Mouse (Mus musculus): Measurements from ENCODE around the gene Ndufs7. TPM values are rescaled to one million over a fixed set of nuclear protein-coding genes. Genes with fewer than 3 reads are reported as not detected.

The Ndufs7 gene
- 242 and 245 TPM in 2 replicates for polyA plus RNA-seq (2014; fragmentation: Nextera tagmentation; extraction: Ambion mirVana)

DNA sequence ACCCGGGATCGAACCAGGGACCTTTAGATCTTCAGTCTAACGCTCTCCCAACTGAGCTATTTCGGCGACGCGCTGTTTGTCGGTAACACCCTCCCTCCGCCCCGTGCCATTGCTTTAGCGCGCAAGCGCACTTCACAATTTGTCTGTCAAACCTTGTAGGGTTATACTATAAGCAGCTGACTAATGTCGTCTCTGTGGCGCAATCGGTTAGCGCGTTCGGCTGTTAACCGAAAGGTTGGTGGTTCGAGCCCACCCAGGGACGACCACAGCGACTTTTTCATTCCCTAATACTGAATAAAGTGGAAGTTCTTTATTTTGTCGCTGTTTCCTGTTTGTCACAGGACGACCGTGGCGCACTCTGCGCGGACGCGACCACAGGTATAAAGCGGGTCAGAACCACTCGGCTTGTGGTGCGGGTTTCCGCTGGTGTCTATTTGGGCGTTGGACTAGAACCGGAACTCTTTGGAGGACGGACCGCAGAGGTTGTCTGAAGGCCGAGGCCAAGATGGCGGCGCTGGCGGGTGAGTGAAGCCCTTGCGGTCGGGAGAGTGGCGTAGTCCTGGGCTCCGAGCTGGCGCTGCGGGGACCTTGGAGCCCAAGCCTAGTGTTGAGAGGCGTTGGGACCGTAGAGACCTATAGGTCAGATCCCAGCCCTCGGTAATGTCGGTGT is at the start of gene Ndufs7:
Ndufs7 (plus strand) TSS at position 151 of the 670 bp plus-strand sequence.
- under 1% methylated on average over 53 of the region's 53 CpGs for WGBS
- peak within 1 kb of the TSS; percentile 74 for H3K4me2 ChIP-seq (replicated peaks; ENCODE audit: low read depth, low read length)
- ATAC-seq (ENCODE audit: low FRiP score), result peak; percentile 87

DNA sequence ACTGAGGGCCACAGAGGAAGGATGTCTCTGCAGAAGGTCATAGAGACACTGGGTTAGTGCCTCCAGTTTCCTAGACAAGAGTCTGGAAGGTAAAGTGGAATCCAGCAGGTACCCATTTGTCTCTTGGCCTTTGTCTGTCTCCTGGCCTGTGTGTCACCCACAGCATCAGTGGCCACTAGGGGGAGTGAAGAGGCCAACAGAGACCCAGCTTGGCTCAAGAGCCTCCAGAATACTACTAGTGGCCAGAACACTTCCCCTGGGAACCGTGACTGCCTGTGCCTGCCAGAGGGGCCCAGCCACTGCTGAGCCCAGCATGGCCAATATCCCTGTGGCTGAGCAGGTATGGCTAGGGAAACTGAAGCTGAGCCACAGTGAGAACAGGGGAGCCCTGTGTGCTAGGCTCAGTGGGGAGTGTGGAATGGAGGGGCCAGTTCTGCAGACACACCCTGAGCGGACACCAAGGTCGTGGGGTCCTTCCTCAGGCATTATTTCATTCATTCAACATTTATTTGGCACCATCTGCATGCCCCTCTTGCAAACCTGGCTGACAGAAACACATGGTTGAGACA is 49.4 kb upstream of the Ndufs7 start:
- no peak overlapping the region for H3K4me3 ChIP-seq (ENCODE audit: low read depth, low read length)
- no peaks in the 10 kb centered on the region for H3K36me3 ChIP-seq (ENCODE audit: control insufficient read depth, insufficient read depth, low read length)
- H3K4me2 ChIP-seq (replicated peaks; ENCODE audit: low read depth, low read length), result no peak overlapping the region
- no peaks in the 10 kb centered on the region for H3K27me3 ChIP-seq (ENCODE audit: control insufficient read depth, insufficient read depth, low read length)
- H3K9me3 ChIP-seq (ENCODE audit: control insufficient read depth, low read length), result no peaks in the 10 kb centered on the region
- WGBS, result 59% methylated on average over 3 of the region's 3 CpGs
- ATAC-seq (ENCODE audit: low FRiP score) (peak; percentile 71), DNase-seq (ENCODE audit: low spot score) (peak; percentile 92)
- H3K27ac ChIP-seq (ENCODE audit: low read depth, low read length), result no peak overlapping the region
- H3K9ac ChIP-seq (ENCODE audit: low read depth, low read length), result no peak overlapping the region
- peaks cover 8% of the 10 kb centered on the region; the same call in 1 of the 2 replicates for H3K4me1 ChIP-seq (replicated peaks; ENCODE audit: control insufficient read depth, insufficient read depth, low read length)

More for the DNA sequence above, at the start of gene Ndufs7:
- no peaks in the 10 kb centered on the region for H3K36me3 ChIP-seq (ENCODE audit: control insufficient read depth, insufficient read depth, low read length)
- peak within 1 kb of the TSS; percentile 81 for H3K9ac ChIP-seq (ENCODE audit: low read depth, low read length)
- no peaks in the 10 kb centered on the region for H3K9me3 ChIP-seq (ENCODE audit: control insufficient read depth, low read length)
- H3K27me3 ChIP-seq (ENCODE audit: control insufficient read depth, insufficient read depth, low read length), result no peaks in the 10 kb centered on the region
- H3K4me3 ChIP-seq (ENCODE audit: low read depth, low read length), result peak within 1 kb of the TSS; percentile 75
- peak within 1 kb of the TSS; percentile 70 for H3K27ac ChIP-seq (ENCODE audit: low read depth, low read length)
- peak; percentile 95 for DNase-seq (ENCODE audit: low spot score)
- H3K4me1 ChIP-seq (replicated peaks; ENCODE audit: control insufficient read depth, insufficient read depth, low read length), result peaks cover 3% of the 10 kb centered on the region; the same call in 1 of the 2 replicates

DNA sequence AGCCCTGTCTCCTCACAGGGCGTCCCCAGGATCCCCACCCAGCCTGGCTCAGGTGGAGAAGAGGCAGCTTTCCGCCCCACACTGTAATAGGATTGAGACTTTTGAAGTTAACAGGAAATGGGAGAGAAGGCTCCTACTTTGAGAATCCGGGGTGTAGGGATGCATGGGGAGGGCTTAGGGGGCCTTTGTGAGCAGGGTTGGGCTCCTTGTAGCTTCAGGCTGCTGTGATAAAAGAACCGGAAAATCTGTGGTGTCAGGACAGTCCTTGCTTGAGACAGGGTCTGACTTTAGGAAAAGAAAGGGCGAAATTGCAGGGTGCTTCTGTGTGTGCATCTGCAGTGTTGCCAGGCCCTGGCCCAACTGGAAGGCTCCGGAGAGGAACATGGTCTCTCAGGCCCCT is 48.4 kb upstream of the Ndufs7 start:
- no peak overlapping the region for H3K4me2 ChIP-seq (replicated peaks; ENCODE audit: low read depth, low read length)
- H3K27ac ChIP-seq (ENCODE audit: low read depth, low read length), result no peak overlapping the region
- ATAC-seq (ENCODE audit: low FRiP score), result no peak
- no peak for DNase-seq (ENCODE audit: low spot score)
- H3K36me3 ChIP-seq (ENCODE audit: control insufficient read depth, insufficient read depth, low read length), result no peaks in the 10 kb centered on the region
- no peak overlapping the region for H3K9ac ChIP-seq (ENCODE audit: low read depth, low read length)
- no peaks in the 10 kb centered on the region for H3K27me3 ChIP-seq (ENCODE audit: control insufficient read depth, insufficient read depth, low read length)
- H3K9me3 ChIP-seq (ENCODE audit: control insufficient read depth, low read length), result no peaks in the 10 kb centered on the region
- peaks cover 8% of the 10 kb centered on the region; the same call in 1 of the 2 replicates for H3K4me1 ChIP-seq (replicated peaks; ENCODE audit: control insufficient read depth, insufficient read depth, low read length)
- WGBS, result 72% methylated on average over 6 of the region's 6 CpGs
- no peak overlapping the region for H3K4me3 ChIP-seq (ENCODE audit: low read depth, low read length)

DNA sequence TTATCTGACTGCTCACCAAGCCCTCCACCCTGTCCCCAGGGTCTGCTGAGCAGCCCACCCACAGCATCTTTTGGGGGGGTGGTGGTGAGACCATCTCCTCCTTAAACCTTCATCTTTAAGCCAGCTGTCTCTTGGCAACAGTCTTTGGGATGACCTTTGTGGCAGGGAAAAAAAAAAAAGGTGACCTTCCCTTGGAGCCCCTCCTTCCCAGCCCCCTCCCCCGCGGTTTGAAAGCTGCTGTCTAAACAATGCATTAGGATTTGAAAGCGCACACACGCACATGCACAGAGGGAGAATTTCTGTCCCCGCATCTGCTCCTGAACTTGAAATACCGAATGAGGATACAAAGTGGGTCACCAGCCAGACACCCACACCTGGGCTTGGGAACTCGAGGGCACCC is 44.9 kb upstream of the Ndufs7 start:
- WGBS, result 15% methylated on average over 7 of the region's 7 CpGs
- peak; percentile 44 for DNase-seq (ENCODE audit: low spot score)
- Histone ChIP-seq H3K4me2 (replicated peaks; ENCODE audit: low read depth, low read length) (no peak overlapping the region), H3K9me3 (ENCODE audit: control insufficient read depth, low read length) (no peaks in the 10 kb centered on the region), H3K4me1 (replicated peaks; ENCODE audit: control insufficient read depth, insufficient read depth, low read length) (peaks cover 8% of the 10 kb centered on the region; the same call in 1 of the 2 replicates), H3K36me3 (ENCODE audit: control insufficient read depth, insufficient read depth, low read length) (no peaks in the 10 kb centered on the region), H3K27me3 (ENCODE audit: control insufficient read depth, insufficient read depth, low read length) (no peaks in the 10 kb centered on the region), H3K9ac (ENCODE audit: low read depth, low read length) (0 out of 2 replicates have a peak overlapping the region, but pooled peaks have one; percentile 0), H3K27ac (ENCODE audit: low read depth, low read length) (no peak overlapping the region), H3K4me3 (ENCODE audit: low read depth, low read length) (no peak overlapping the region)
- no peak for ATAC-seq (ENCODE audit: low FRiP score)

DNA sequence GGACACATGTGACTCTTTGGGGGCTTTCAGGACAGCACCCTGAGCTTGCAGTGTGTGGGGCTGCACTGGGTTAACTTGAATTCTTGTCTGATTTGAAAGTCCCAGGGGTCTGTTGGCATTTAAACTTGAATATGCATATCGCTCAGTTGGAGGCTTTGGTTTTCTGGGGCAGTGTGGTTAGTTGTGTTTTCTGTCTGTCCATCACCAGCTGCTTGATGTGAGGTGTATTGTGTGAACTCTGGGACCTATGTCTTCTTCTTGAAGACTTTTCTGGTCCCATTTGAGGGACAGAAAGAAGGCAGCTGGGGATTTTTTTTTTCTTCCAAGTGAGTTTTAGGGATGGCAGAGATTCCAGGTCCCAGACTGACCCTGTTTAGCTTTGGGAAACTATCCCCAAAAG is 41.7 kb upstream of the Ndufs7 start:
- ATAC-seq (ENCODE audit: low FRiP score) (no peak), DNase-seq (ENCODE audit: low spot score) (no peak)
- Histone ChIP-seq H3K27ac (ENCODE audit: low read depth, low read length) (peak overlapping the region; percentile 19; the same call in 1 of the 2 replicates), H3K9me3 (ENCODE audit: control insufficient read depth, low read length) (no peaks in the 10 kb centered on the region), H3K9ac (ENCODE audit: low read depth, low read length) (no peak overlapping the region), H3K4me3 (ENCODE audit: low read depth, low read length) (no peak overlapping the region), H3K4me1 (replicated peaks; ENCODE audit: control insufficient read depth, insufficient read depth, low read length) (peaks cover 11% of the 10 kb centered on the region; the same call in 1 of the 2 replicates), H3K27me3 (ENCODE audit: control insufficient read depth, insufficient read depth, low read length) (no peaks in the 10 kb centered on the region), H3K4me2 (replicated peaks; ENCODE audit: low read depth, low read length) (no peak overlapping the region), H3K36me3 (ENCODE audit: control insufficient read depth, insufficient read depth, low read length) (no peaks in the 10 kb centered on the region)
- WGBS, result 33% methylated on average over 1 of the region's 1 CpGs

DNA sequence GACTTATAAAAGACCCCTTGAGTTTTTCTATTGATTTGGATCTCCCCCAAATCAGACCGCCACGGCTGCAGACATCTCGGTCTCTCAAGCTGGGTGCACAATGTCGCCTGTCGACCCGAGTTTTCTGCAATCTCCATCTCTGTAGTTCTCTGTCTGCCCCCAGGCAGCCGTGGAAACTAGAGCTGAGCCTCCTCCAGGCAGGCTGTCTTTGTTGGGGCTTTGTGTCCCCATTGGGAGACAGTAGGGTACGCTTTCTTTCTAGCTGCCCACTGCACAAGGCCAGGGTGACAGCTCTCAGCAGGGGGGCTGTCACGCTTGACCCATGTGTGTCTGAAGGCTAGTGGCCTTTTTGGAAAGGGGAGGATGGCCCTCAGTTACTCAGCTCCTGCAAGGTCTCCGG is 41.2 kb upstream of the Ndufs7 start:
- Histone ChIP-seq H3K27me3 (ENCODE audit: control insufficient read depth, insufficient read depth, low read length) (no peaks in the 10 kb centered on the region), H3K4me3 (ENCODE audit: low read depth, low read length) (no peak overlapping the region), H3K4me2 (replicated peaks; ENCODE audit: low read depth, low read length) (no peak overlapping the region), H3K27ac (ENCODE audit: low read depth, low read length) (peak overlapping the region; percentile 18; the same call in 1 of the 2 replicates), H3K9me3 (ENCODE audit: control insufficient read depth, low read length) (no peaks in the 10 kb centered on the region), H3K4me1 (replicated peaks; ENCODE audit: control insufficient read depth, insufficient read depth, low read length) (peaks cover 11% of the 10 kb centered on the region; the same call in 1 of the 2 replicates), H3K36me3 (ENCODE audit: control insufficient read depth, insufficient read depth, low read length) (no peaks in the 10 kb centered on the region), H3K9ac (ENCODE audit: low read depth, low read length) (no peak overlapping the region)
- ATAC-seq (ENCODE audit: low FRiP score) (no peak), DNase-seq (ENCODE audit: low spot score) (no peak)
- 25% methylated on average over 10 of the region's 10 CpGs for WGBS

DNA sequence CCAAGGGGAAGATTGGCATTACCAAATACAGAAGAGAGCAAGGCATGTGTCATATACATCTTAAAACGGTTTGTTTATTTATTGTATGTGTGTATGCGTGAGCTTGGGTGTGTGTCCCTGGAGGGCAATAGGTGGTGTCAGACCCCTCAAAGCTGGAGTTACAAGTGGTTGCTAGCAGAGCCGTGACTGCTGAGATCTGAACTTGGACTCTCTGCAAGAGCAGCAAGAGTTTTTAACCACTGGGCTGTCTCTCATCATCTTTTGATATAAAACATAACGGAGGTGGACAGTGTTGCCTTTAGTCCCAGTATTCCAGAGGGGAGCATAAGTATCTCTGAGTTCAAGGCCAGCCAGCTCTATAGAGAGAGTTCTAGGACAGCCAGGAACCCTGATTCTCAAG is 40.7 kb upstream of the Ndufs7 start:
- Histone ChIP-seq H3K4me2 (replicated peaks; ENCODE audit: low read depth, low read length) (no peak overlapping the region), H3K27ac (ENCODE audit: low read depth, low read length) (0 out of 2 replicates have a peak overlapping the region, but pooled peaks have one; percentile 19), H3K36me3 (ENCODE audit: control insufficient read depth, insufficient read depth, low read length) (no peaks in the 10 kb centered on the region), H3K9ac (ENCODE audit: low read depth, low read length) (no peak overlapping the region), H3K4me1 (replicated peaks; ENCODE audit: control insufficient read depth, insufficient read depth, low read length) (peaks cover 11% of the 10 kb centered on the region; the same call in 1 of the 2 replicates), H3K9me3 (ENCODE audit: control insufficient read depth, low read length) (no peaks in the 10 kb centered on the region), H3K4me3 (ENCODE audit: low read depth, low read length) (no peak overlapping the region), H3K27me3 (ENCODE audit: control insufficient read depth, insufficient read depth, low read length) (no peaks in the 10 kb centered on the region)
- no peak for ATAC-seq (ENCODE audit: low FRiP score)
- WGBS, result 68% methylated on average over 4 of the region's 4 CpGs
- no peak for DNase-seq (ENCODE audit: low spot score)

DNA sequence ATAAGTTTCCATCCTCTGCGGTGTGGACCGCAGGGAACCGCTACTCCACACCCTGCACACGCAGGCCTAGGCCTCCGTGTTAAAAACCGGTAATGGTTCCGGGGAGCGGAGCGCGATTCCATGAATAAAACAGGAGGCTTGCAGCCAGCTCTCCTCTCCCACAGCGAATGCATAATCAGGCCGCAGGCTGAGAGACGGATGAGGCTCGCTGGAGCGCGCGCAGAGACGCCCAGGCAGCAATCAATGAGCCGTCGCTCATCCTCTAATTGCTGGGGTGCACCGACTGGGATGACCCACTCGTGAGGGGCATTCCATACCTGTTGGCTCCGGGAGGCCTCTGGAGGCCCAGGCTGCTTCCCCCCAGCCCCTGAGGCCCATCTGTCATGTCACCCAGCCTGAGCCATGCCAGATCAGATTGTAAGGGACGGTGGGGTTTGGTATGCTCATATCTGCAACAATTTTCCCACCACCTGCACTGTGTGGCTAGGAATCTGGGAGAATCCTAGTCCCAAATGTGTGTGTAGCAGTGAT is 40.0 kb upstream of the Ndufs7 start:
- WGBS, result 4% methylated on average over 24 of the region's 24 CpGs
- H3K9ac ChIP-seq (ENCODE audit: low read depth, low read length), result no peak overlapping the region
- peak overlapping the region; percentile 19; the same call in 1 of the 2 replicates for H3K27ac ChIP-seq (ENCODE audit: low read depth, low read length)
- H3K4me2 ChIP-seq (replicated peaks; ENCODE audit: low read depth, low read length), result peak overlapping the region; percentile 32
- peak; percentile 67 for ATAC-seq (ENCODE audit: low FRiP score)
- H3K4me3 ChIP-seq (ENCODE audit: low read depth, low read length), result no peak overlapping the region; the same call in 1 of the 2 replicates
- no peaks in the 10 kb centered on the region for H3K36me3 ChIP-seq (ENCODE audit: control insufficient read depth, insufficient read depth, low read length)
- no peaks in the 10 kb centered on the region for H3K27me3 ChIP-seq (ENCODE audit: control insufficient read depth, insufficient read depth, low read length)
- peak; percentile 67 for DNase-seq (ENCODE audit: low spot score)
- peaks cover 9% of the 10 kb centered on the region; the same call in 1 of the 2 replicates for H3K4me1 ChIP-seq (replicated peaks; ENCODE audit: control insufficient read depth, insufficient read depth, low read length)
- no peaks in the 10 kb centered on the region for H3K9me3 ChIP-seq (ENCODE audit: control insufficient read depth, low read length)
